Mouse (Mus musculus) cerebellum, adult 2 months (tissue): ENCODE measurements at regions not wholly inside any gene's neighbourhood (a gene's known extent, or its start where the extent isn't known, plus 50 kb on each side); places are given as distances from the start of the nearest gene placed in this dataset.

ENCODE experiments used
- DNase-seq, 2 experiments: peaks; one replicate each; pipeline ENCODE4 v3.0.0; 2021
- H3K27ac ChIP-seq: fragments of 200-500 bp; 2 replicates; pipeline ENCODE4 v1.5.1; 2012; ENCODE audit warnings: low read length, control low read depth, inconsistent platforms; ENCODE audit not compliant: insufficient read depth
- H3K27me3 ChIP-seq: fragments of 200-500 bp; 2 replicates; pipeline ENCODE4 v1.6.1; 2012; ENCODE audit warnings: inconsistent platforms, mild to moderate bottlenecking, low read length, moderate library complexity; ENCODE audit not compliant: control insufficient read depth, insufficient read depth
- H3K4me1 ChIP-seq: fragments of 200-500 bp; 2 replicates; pipeline ENCODE4 v1.6.1; 2011; ENCODE audit warnings: low read length; ENCODE audit not compliant: control insufficient read depth, insufficient read depth
- H3K4me3 ChIP-seq: fragments of 200-500 bp; replicated peaks from 2 replicates; pipeline ENCODE3; 2011; ENCODE audit warnings: mild to moderate bottlenecking, low read depth, low read length, control low read depth; ENCODE audit not compliant: insufficient read depth
- CTCF ChIP-seq: fragments of 200-500 bp; IDR thresholded peaks from 2 replicates; pipeline ENCODE4 v1.5.1; 2011; ENCODE audit warnings: low read depth, mild to moderate bottlenecking, control low read depth, low read length, moderate library complexity, borderline replicate concordance; ENCODE audit not compliant: insufficient read depth
- POLR2A ChIP-seq: fragments of 200-500 bp; IDR thresholded peaks from 2 replicates; pipeline ENCODE4 v1.6.1; 2011; ENCODE audit warnings: low read length, control low read depth, borderline replicate concordance; ENCODE audit not compliant: insufficient read depth
- WGBS: fragments of 180-500 bp; shearing (Covaris S2); methylation state at CpG from one replicate; pipeline ENCODE4 v1.1.7; 2018; 5-methylcytosine and 5-hydroxymethylcytosine counted together

DNA sequence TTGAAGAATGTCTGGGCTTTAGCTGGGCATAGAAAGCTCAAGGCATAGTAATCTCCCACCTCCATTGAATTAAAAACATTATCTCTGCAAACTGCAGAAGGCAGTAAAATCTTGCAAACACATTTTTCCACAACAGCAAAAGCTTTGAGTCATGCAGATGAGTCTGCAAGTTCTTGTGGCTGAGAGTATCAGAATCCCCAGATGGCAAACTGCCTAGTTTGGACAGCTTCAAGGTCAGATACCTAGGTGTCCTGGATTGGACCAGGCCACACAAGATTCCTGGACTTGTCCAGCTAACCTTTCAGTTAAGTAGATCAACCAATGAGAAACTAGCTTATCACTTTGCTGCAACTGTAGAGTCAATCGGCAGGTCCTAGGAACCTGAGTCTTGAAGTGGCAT, 62.5 kb upstream of the Snap25 start:
- no peak for DNase-seq
- no peaks in the 10 kb centered on the region for H3K27me3 ChIP-seq
- 91% methylated on average over 1 of the region's 1 CpGs for WGBS
- no peak overlapping the region for H3K4me3 ChIP-seq
- TF ChIP-seq POLR2A, result no peak
- no peak for TF ChIP-seq CTCF
- H3K4me1 ChIP-seq, result peaks cover 20% of the 10 kb centered on the region; the same call in 1 of the 2 replicates
- no peak overlapping the region for H3K27ac ChIP-seq

GRCm38 (mm10) chr2:136652206-136653003, 60.8 kb upstream of the Snap25 start:
- no peak for TF ChIP-seq CTCF
- TF ChIP-seq POLR2A, result no peak
- H3K4me1 ChIP-seq, result peaks cover 15% of the 10 kb centered on the region; the same call in 1 of the 2 replicates
- H3K27me3 ChIP-seq, result no peaks in the 10 kb centered on the region
- no peak for DNase-seq
- 93% methylated on average over 5 of the region's 5 CpGs for WGBS
- H3K4me3 ChIP-seq, result no peak overlapping the region
- H3K27ac ChIP-seq, result no peak overlapping the region
